ENCODE assay signal across 9 mouse cellular contexts in genomic region chr1:135110075-135110474, GRCm38 (mm10). TPM values are rescaled to one million over a fixed set of nuclear protein-coding genes. Genes with fewer than 3 reads are reported as not detected.
A peak's percentile ranks its signal among the peaks of the same experiment; 100 is the strongest.
DNase-seq lines count a peak whose midpoint lies in the region; ATAC-seq lines count a peak whose summit lies in the region.
"Had no signal": no experiment of that assay in that cellular context is flagged by ENCODE, and none has a peak within 500 bp of the region (broad histone marks: within the 10 kb centered on the region; RNA-seq: fewer than 3 reads in every experiment).

No protein-coding gene starts in this region.

- peak; percentile 67 for DNase-seq in forebrain, embryonic 10.5 days (ENCODE audit: extremely low spot score, low spot score)
- DNase-seq in A20 (ENCODE audit: low read depth, low spot score): peak; percentile 40
- peak; percentile 65 for DNase-seq in brain, adult 2 months (ENCODE audit: low read depth, low spot score)
- DNase-seq in kidney, postnatal 36 days: peak; percentile 58 to 89
- DNase-seq in lung, postnatal 10 days: peak; percentile 81
- peak; percentile 45 for DNase-seq in spleen, adult 12 weeks (ENCODE audit: low spot score)

- no peaks in the 10 kb centered on the region for H3K36me3 ChIP-seq in forebrain, embryonic 10.5 days (replicated peaks)
- H3K36me3 ChIP-seq in forebrain, embryonic 15.5 days: no peaks in the 10 kb centered on the region

- H3K4me3 ChIP-seq in forebrain, embryonic 10.5 days: no peak overlapping the region
- H3K4me3 ChIP-seq in forebrain, embryonic 15.5 days: no peak overlapping the region

- no peak overlapping the region for H3K4me2 ChIP-seq in forebrain, embryonic 15.5 days (replicated peaks)

- H3K9me3 ChIP-seq in forebrain, embryonic 10.5 days: no peaks in the 10 kb centered on the region
- no peaks in the 10 kb centered on the region for H3K9me3 ChIP-seq in forebrain, embryonic 15.5 days

- H3K27ac ChIP-seq in forebrain, embryonic 10.5 days: no peak overlapping the region
- no peak overlapping the region for H3K27ac ChIP-seq in forebrain, embryonic 15.5 days (replicated peaks)

- no peak overlapping the region for H3K9ac ChIP-seq in forebrain, embryonic 15.5 days (replicated peaks)

- 22% methylated on average over 6 of the region's 6 CpGs for WGBS in forebrain, embryonic 10.5 days
- 15% methylated on average over 6 of the region's 6 CpGs for WGBS in forebrain, embryonic 15.5 days

- H3K27me3 ChIP-seq in forebrain, embryonic 10.5 days (ENCODE audit: poor library complexity, severe bottlenecking): peaks cover 54% of the 10 kb centered on the region
- peaks cover 16% of the 10 kb centered on the region for H3K27me3 ChIP-seq in forebrain, embryonic 15.5 days

- peaks cover 18% of the 10 kb centered on the region for H3K4me1 ChIP-seq in forebrain, embryonic 10.5 days
- peaks cover 5% of the 10 kb centered on the region for H3K4me1 ChIP-seq in forebrain, embryonic 15.5 days

- no peak for ATAC-seq in forebrain, embryonic 15.5 days (replicated peaks)
- peak; percentile 54; the same call in 1 of the 2 replicates for ATAC-seq in erythroid progenitor cell, adult 5-6 weeks (replicated peaks; ENCODE audit: low FRiP score, poor library complexity, severe bottlenecking)

RNA-seq across cellular contexts. Expression of gene Lgr6, which starts 5.0 kb away (rescaled TPM):
- polyA plus RNA-seq in forebrain, embryonic 10.5 days (2016; fragmentation: Nextera tagmentation; extraction: Ambion mirVana): 0.07 and 0.14 TPM in 2 replicates
- polyA plus RNA-seq in forebrain, embryonic 15.5 days (2015; fragmentation: Nextera tagmentation; extraction: Ambion mirVana): 0.41 and 0.61 TPM in 2 replicates
- total RNA-seq in erythroid progenitor cell, adult 5-6 weeks (2015; ENCODE audit: low replicate concordance): not detected in 2 replicates
- not detected in 2 replicates for total RNA-seq in erythroid progenitor cell, adult 5-6 weeks (2017; ENCODE audit: low replicate concordance)
- total RNA-seq: hematopoietic stem cell, adult 5-6 weeks had no signal

RNA-seq across cellular contexts. Expression of gene Ptpn7, which starts 22.4 kb away (rescaled TPM):
- 1.9 and 2.3 TPM in 2 replicates for polyA plus RNA-seq in forebrain, embryonic 10.5 days (2016; fragmentation: Nextera tagmentation; extraction: Ambion mirVana)
- polyA plus RNA-seq in forebrain, embryonic 15.5 days (2015; fragmentation: Nextera tagmentation; extraction: Ambion mirVana): 0.23 and 0.24 TPM in 2 replicates
- 8.3 and 12.2 TPM in 2 replicates for total RNA-seq in erythroid progenitor cell, adult 5-6 weeks (2015; ENCODE audit: low replicate concordance)
- 10.8 and 11.9 TPM in 2 replicates for total RNA-seq in erythroid progenitor cell, adult 5-6 weeks (2017; ENCODE audit: low replicate concordance)

RNA-seq across cellular contexts. Expression of gene Arl8a, which starts 36.5 kb away (rescaled TPM):
- polyA plus RNA-seq in forebrain, embryonic 10.5 days (2016; fragmentation: Nextera tagmentation; extraction: Ambion mirVana): 37.6 and 39.2 TPM in 2 replicates
- polyA plus RNA-seq in forebrain, embryonic 15.5 days (2015; fragmentation: Nextera tagmentation; extraction: Ambion mirVana): 301 and 307 TPM in 2 replicates
- 19.3 and 21.3 TPM in 2 replicates for total RNA-seq in erythroid progenitor cell, adult 5-6 weeks (2015; ENCODE audit: low replicate concordance)
- total RNA-seq in erythroid progenitor cell, adult 5-6 weeks (2017; ENCODE audit: low replicate concordance): 12.3 and 17.8 TPM in 2 replicates

RNA-seq across cellular contexts. Expression of gene Gpr37l1, which starts 57.4 kb away (rescaled TPM):
- not detected in 2 replicates for polyA plus RNA-seq in forebrain, embryonic 10.5 days (2016; fragmentation: Nextera tagmentation; extraction: Ambion mirVana)
- polyA plus RNA-seq in forebrain, embryonic 15.5 days (2015; fragmentation: Nextera tagmentation; extraction: Ambion mirVana): 0.31 and 0.33 TPM in 2 replicates
- total RNA-seq in erythroid progenitor cell, adult 5-6 weeks (2015; ENCODE audit: low replicate concordance): not detected in 2 replicates
- not detected in 2 replicates for total RNA-seq in erythroid progenitor cell, adult 5-6 weeks (2017; ENCODE audit: low replicate concordance)
- total RNA-seq: hematopoietic stem cell, adult 5-6 weeks had no signal
